Mouse (Mus musculus) urinary bladder, postnatal 10 days (tissue): ENCODE data around the gene Macf1.

ENCODE experiments used
- DNase-seq: peaks from one replicate; pipeline ENCODE4 v3.0.0; 2022; ENCODE audit warnings: low spot score

The Macf1 gene

DNA sequence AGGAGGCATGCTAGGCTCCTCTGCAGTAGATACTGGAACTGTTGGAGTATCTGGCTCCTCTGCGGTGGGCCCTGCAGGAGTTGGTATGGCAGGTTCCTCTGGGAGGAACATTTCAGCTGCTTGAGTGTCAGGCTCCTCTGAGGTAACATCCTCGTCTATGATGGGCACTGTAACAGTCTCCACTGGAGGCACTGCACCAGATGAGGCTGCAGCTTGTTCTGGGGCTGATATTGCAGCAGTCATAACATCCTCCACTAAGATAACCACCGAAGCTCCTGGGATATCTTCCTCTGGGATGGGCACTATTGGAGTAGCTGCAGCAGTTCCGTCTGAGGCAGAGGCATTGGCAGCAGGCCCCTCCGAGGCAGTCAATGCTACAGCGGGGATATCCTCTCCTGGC is 276.4 kb downstream of the Macf1 start:
- no peak for DNase-seq

DNA sequence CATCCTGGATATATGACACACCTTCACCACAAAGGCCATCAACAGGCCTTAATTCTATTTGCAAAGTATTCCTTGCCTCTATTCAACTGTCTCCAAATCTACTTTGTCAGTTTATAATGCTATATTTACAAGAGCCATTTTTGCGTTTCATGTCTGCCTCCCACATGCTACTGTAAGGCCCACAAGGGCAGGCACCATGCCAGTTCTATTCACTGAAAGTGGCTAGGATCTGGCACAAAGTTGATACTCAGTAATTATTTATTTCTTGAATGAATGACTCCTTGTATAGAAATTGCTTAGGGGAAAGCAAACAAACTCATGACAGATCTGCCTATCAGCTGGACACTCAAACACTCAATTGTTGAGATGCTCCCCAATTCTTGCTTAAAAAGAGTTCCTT is 280.1 kb downstream of the Macf1 start:
- no peak for DNase-seq

DNA sequence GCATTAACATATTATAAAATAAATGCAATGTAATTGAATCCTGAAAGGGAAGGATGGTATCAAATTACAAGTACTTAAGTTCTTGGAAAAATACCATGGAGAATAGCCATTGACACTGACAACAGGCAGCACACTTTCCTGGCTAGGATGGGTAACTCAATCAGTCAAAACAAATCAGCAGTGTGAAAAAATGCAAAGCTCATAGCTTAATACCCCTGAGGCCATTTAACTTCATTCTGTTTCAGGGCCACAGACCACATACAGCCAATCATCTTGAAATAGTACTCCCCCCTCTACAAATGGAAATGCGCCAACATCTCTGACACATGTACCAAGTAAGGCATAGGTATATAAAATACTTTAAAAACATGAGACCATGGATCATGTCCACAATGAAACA is 281.9 kb downstream of the Macf1 start:
- no peak for DNase-seq

DNA sequence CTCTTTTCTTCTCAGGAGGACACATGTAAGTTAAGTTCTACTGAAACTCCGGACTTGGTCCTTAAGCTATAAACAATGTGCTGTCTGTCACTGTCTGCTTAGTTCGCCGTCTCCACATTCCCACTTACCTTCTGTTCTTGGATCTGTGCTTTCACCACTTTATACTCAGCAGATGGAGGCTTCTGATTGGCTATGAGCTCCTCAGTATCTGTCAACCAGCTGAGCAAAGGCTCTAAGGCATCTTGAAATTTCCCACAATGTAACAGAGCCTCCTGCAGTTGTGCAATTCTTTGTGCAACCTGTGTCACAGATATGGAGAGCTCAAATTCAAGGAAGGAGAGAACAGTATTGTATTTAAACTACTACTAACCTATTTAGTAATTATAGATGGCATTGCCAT is 282.9 kb downstream of the Macf1 start:
- no peak for DNase-seq

DNA sequence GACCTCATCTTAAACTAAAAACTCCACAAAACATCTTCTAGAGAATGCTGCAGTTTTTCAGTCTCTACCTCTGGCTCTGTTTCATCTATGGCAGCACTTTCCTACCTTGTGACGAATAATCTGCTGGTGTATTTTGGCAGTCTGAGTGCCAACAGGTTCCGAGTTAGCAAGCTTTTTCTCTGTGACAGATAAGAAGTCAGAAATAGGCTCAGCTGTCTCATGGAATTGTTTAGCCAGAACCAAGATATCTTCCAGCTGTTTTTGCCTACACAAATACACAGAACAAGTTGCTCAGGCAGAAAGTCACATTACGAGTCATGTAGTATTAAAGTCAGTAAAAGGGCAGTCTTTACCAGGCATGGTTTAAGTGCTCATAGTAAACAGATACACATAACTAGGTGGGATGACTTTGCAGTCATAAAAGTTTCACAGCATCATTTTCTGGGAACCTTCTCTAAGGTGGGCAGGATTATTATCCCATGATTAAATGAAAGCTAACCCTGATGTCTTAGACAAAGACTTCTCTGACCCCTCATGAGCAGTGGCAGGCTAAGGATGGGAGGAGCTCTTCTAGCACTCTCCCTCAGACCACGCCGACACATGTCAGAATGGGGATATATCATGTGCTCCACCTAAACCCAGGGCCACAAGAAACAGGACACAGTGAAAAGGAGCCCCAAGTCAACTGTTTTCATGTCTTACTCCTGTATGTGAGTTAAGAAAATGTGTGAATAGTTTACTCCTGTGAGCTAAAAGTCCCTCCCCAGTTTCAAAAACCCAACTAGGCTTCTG is 286.3 kb downstream of the Macf1 start:
- DNase-seq, result no peak

DNA sequence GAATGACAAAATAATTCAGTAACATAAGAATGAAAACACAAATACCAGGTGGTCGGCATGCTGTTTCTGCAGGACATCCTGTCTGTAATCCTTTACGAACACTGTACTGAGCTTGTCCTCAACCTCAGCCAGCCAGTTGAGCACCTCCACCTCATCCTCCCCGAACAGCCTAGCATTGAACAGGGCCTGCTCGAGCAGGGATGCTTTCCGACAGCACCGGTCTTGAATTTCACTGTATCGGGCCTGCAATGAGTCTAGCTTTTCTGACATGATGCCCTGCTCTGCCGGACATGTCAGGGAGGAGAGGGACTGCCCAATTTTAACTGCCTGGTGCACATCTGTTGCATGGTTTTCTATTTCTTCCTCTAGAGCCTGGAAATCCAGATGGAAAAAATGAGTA is 287.1 kb downstream of the Macf1 start:
- DNase-seq, result no peak

DNA sequence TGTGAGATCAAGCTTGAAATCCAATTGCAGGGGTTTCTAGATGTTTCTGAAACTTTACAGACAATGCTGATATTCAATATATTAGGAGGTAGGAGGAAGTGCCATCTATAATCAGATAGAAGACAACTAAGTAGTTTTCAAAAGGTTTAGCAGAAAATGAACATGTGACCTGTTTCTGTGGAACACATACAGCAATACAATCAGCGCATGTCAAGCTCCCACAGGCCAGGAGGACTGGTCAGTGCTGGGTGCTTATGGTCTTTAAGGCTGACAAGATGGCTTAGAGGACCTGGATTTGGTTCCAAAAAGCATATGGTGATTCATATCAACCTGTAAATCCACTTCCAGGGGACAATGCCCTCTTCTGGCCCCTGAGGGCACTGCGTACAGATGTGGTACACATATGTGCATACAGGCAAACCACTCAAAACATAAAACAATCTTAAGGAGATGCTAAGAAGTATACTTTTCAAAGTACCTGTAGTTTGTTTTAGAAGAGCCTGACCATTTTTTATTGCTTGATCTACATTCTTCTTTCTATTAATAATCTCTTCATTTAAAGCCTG is 288.6 kb downstream of the Macf1 start:
- no peak for DNase-seq

DNA sequence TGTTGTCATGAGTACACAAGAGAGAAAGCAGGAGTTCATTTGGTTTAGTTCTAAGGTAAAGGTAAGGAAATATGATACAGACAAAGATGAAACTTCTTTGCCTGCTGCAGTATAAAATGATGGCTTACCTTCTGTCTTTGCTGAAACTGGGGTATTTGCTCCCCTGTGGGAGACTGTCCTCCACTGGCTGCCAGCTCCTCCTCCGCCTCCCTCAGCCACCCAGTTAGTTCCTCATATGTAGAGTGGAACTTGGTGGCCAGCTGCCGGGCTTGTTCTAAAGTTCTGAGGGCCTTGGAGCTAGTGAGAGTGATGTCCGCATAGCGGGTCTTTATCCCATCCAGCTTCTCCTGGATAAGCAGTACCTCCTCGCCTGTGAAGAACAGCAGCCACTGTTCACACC is 289.3 kb downstream of the Macf1 start:
- no peak for DNase-seq

DNA sequence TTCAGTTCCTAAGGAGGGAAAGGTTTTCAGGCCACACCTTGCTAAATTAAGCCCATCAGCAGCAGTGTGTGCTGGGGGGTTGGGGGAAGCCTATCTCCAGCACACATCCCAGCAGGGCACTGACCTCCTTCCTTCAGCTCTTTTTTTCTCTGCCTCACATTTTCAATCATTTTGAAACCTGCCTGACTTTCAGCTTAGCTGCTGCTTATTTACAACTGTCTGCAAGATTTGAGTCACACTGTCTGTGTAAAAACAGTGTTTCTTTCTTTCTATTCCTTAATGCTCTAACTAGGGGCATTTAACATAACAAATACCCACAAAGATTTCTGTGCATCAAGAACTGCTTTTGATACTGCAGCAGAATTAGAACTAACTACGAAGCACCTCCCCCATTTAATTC is 289.9 kb downstream of the Macf1 start:
- DNase-seq, result no peak

DNA sequence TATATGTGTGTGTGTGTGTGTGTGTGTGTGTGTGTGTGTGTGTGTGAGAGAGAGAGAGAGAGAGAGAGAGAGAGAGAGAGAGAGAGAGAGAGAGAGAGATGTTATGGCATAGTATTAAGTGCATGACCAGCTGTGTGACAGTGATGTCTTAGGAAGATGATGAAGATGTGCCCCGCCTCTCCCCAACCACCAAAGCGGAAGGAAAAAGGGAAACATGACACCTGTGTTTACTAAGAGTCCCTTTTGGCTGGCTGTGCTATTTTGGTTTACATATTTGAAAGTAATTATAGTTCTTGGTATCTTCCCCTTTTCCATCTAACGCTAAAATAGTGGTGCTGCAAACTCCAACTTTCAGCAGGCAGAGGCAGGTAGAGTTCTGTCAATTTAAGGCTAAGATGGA is 291.2 kb downstream of the Macf1 start:
- no peak for DNase-seq

DNA sequence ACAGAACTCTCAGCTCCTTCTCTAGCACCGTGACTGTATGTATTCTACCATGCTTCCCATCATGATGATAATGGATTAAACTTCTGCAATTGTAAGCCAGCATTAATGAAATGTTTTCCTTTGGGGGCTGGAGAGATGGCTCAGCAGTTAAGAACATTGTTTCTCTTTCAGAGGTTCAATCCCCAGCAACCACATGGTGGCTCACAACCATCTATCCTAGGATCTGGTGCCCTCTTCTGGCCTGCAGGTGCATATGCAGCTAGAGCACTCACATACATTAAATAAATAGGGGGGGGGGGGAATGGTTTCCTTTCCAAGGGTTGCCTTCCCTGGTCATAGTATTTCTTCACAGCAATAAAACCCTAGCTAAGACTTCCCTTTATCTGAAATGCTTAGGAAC is 292.0 kb downstream of the Macf1 start:
- DNase-seq, result no peak

DNA sequence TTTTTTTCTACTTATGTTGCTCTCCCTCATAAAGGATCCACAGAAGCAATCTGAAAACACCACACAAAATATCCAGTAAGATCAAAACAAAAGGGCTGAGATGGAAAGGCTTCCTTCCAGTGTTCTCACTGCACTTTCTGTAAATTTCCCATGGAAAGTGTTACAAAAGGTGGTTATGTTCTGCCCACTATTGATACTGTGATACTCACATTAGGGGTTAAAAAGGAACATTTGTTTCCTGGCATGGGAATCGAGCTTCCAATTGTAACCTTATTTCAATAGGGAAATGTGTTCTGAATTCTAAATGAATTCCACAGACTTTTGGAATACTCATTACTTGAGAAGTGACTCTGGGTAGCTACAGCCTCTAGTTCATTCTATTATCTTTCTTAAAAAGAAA is 299.1 kb downstream of the Macf1 start:
- no peak for DNase-seq

DNA sequence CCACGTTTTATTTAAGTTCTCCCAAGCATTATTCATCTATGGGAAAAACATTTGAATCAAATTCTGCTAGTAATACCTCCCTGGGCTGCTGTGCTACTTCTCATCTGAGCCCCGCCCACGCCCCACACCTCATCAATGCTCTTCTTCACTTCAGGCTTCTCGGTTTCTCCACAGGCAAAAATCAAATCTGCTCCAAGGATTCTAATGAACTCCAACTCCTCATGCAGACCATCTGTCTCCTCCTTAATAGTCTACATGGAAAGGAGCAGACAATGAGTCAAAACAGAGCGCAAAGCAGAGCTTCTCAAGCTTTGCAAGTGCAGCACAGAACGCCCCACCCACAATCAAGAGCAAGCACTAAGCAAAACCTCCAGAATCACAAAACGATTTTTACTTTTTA is 301.0 kb downstream of the Macf1 start:
- DNase-seq, result no peak

DNA sequence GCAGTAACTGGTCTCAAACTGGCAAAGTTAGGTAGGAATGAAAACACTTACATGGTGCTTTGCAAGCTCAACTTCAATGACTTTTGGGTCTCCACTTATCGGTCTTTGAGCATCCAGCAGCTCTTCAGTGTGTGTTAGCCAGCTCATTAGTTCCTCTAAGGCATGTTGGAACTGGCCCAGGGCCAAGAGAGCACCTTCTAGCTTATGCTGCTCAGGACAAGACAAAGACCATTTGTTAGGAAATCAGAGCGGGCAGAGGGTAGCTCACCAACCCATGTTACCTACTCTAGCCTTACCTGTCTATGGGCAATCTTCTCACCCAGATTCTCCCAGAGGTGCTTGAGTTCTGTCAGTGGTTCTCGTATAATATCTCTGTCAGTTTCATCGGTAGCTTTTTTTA is 302.1 kb downstream of the Macf1 start:
- DNase-seq, result no peak

DNA sequence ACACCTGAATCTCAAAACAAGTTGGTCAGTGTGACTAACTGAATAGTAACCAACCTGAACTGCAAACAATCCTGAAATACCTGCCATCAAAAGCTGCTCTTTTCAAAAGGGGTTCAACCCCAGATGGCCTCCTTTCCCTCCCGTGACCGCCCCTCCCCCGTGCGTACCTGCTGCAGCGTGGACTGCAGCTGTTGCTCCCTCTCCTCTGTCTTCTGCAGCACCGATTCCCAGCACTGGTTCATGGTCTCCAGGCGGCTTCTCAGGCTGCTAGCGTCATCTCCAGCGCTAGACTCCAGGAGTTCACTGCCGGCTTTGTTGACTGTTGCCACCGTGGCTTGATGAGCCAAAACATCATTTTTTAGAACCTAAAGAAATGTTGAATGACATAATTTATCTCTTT is 302.6 kb downstream of the Macf1 start:
- DNase-seq, result no peak

DNA sequence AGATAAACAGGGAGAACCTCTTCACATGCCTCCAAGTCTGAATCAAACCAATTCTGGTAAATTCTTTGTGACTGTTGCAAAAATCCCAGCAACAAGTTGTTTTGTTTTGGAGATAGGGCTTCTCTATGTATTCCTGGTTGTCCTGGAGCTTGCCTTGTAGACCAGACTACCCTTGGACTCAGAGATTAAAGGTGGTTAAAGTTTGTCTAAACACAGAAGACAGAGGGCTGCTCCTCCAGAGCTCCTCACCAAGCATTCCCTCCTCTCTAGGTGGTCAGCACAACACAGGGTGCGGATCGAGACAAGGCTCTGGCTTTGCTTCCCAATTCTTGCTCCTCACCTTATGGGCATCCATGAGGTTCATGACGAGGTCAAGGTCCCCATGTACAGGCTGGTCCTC is 308.1 kb downstream of the Macf1 start:
- DNase-seq, result no peak

DNA sequence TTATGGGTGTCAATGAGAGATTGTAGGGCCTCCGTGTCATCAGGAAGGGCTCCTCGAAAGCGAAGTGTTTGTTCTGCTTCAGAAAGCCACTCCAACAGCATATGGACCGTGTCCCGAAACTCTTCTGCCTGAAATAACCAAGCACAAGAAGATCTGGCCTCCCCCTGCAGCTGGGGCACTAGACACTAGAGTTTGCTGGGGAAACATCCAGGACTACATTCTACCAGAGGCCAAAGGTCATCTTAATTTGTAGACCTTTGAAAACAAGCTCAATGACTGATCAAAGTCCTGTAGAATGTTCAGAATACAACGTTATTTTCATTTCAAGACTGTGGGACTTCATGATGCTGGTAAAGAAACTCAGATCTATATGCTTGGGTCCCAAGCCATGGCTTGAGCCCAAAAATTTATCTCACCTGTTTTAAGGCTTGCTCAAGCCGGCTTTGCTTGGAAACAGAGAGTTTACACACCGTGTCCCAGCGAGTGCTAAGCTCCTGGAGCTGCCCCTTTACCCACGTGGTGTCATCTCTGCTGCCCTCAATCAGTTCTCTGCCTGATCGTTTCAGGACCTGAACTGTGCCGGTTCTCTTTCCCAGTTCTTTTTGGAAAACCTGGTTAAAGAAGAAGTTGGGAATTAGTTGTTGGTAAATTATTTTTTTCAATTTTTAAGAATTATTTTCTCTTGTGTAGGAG is 309.7 kb downstream of the Macf1 start:
- DNase-seq, result no peak

DNA sequence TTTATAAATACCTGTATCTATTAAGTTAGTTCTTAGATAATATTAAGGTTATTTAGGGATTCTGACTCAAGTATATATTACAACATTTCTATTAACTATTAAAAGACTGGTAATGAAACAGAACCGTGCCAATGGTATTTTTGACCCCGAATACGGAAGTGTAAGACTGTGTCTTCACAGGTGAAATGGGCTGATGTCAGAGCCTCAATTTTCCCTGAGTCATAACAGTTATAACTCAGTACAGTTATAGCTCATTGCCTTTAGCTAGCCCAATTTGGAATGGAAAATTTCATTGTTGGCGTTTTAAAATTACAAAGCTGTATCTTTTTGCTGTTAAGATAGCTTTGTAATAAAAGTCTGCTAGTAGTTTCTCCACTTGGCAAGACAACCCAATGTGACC is 320.6 kb downstream of the Macf1 start:
- no peak for DNase-seq

DNA sequence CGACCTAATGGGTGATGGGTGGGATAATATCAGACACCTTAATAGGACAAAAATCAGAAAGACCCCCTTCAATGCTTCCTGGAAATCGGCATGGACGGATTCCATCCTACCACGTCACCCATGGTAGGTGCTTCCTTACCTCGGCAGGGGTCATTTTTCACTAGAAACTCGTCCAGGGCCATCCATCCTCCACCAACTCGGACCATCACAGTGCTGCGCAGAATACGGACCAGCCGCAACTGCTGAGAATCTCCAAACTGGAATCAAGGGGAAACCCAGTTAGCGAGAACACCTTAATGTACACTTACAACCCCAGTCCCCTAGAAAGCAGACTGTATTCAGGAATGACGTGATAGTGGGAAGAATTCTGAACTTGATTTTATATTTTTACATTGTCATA is 323.4 kb downstream of the Macf1 start:
- DNase-seq, result no peak

DNA sequence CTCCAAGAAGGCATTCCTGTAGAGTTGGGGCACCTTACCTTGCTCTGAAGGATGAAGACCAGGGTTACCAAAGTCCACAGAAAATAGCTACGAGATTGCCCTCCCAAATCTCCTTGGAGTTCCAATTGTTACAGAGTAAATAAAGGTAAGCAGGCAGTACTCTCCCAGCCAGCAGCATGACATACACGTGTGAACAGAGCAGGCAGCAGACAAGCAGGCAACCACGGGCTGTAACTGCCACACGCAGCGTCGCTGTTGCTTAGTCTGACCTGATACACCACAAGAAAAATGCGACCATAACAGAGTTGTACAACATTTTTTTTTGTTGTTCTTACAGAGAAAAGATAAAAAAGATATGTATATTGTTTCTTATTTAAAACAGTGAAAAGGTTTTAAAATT is 325.5 kb downstream of the Macf1 start:
- DNase-seq, result no peak

DNA sequence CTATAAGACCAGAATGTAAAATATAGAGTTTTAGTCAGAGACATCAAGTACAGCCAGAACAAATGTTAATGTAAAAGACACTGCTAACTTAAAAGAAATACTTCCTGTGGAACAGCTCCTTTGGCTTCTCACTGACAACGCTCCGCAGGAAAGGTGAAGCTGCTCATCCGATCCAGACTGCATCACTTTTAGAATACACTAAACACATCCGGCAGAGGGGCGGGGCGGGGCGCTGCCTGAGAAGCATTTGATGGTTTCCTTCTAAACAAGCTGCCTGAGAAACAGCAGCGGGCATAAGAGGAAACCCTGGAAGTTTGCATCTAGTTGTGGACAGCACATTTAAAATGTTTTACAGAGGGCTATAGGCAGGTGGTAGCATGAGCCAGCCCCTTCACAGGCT is 328.2 kb downstream of the Macf1 start:
- DNase-seq, result no peak

DNA sequence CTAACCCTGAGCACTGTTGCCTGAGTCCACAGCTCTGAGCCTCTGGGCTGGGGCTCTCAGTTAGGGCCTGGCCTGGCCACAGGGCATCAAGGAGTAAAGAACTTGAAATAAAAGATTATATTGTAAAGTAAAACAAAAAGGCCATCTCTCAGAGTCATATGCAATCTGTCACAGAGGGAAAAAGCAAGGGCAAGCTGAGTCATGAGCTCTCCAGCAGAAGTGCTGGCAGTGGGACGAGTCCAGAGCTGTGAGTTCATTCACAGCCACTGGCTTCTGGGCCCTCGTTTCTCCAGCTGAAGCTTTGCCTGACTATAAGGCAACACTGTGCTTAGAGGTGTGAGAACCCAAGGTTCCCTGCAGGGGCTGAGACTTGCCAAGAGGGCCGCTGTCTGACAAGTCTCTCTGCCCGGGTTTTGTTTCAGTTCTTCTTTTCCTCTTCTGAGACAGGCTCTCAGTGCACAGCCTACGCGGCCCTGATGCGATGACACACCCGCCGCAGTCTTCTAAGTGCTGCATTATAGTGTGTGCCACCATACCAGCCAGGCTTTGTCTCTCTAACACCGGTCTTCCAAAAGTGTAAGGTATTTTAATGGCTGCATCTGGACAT is 330.8 kb downstream of the Macf1 start:
- DNase-seq, result no peak

DNA sequence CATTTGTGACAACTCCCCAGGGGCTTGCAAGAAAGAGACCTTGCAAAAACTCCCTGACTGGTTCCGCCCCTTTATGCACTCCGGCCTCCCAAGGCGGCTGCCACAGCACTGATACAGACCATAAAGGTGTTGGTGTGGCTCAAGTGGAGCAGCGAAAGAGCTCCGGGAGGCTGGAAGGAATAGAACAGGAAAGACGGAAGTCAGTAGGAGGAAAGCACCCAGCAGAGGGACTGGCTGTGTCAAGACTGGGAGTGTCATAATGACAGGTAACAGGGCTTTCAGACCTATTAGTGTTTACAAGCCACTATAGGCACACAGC is 340.7 kb downstream of the Macf1 start:
- DNase-seq, result no peak
